Mouse (Mus musculus): ENCODE measurements around the gene Plekha4. TPM values are rescaled to one million over a fixed set of nuclear protein-coding genes. Genes with fewer than 3 reads are reported as not detected.

The Plekha4 gene
- polyA plus RNA-seq, 1 experiment from 2014 or later, result 1.4 TPM

DNA sequence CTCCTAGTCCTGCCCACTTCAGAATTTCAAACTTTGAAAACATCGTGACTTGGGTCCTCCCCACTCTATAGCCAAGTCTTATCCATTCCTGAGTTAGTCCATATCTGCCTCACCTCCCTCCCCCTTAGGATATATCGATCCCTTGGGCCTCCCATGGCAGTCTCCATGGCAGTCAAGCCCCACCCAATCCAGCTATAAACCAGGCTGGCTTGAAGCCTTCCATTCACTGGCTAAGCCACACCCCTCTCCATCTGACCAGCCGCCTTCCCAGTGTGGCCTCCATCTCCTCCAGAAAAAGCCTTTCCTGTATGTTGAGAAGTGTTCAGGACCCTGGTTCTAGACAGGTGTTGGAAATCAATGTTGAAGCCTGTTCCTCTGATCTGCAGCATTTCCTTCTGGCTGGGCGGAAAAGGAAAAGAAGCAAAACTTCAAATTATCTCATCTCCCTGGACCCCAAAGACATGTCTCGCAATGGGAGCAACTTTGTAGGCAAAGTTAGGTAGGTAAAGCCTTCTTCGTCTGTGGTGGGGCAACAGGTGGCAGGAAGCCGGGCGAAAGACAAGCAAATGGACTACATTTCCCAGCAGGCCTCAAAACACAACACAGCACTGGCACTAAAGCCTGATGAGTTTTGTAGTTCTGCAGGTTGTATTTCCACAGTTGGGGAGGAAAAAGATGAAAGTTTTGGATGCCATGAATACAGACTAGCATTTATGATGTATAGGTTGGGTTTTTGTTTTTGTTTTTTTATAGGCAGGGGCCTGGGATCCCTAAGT lies 6.6 kb upstream of the Plekha4 start:
- H3K27ac ChIP-seq (ENCODE audit: low read length), result no peak overlapping the region
- ATAC-seq, result peak; percentile 70
- no peaks in the 10 kb centered on the region for H3K27me3 ChIP-seq (replicated peaks; ENCODE audit: control insufficient read depth, insufficient read depth, low read length)
- H3K36me3 ChIP-seq (ENCODE audit: control insufficient read depth, insufficient read depth, low read length), result no peaks in the 10 kb centered on the region
- H3K9ac ChIP-seq (ENCODE audit: low read depth, low read length), result no peak overlapping the region
- no peaks in the 10 kb centered on the region for H3K9me3 ChIP-seq (ENCODE audit: control insufficient read depth, low read length)
- H3K4me3 ChIP-seq (ENCODE audit: low read length), result no peak overlapping the region
- WGBS, result 63% methylated on average over 8 of the region's 8 CpGs
- H3K4me1 ChIP-seq (ENCODE audit: control insufficient read depth, insufficient read depth, low read length), result peaks cover 20% of the 10 kb centered on the region
- H3K4me2 ChIP-seq (ENCODE audit: low read depth, low read length), result no peak overlapping the region

DNA sequence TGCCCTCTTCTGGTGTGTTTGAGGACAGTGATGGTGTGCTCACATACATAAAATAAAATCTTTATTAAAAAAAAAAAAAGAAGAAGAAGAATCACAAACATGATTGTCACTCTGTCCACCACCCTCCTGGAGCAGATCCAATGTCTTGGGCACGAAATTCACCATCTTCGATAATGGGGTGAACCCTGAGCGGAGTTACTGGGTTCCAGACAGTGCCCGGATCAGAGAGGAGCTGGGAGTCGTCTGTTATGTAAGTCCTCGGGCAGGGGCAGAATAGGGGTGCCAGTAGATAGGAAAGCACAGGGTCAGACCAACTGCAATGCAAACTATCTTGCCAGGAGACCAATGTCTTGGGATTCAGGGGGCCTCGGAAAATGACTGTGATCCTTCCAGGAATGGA lies 5.5 kb upstream of the Plekha4 start:
- ATAC-seq, result no peak
- H3K27me3 ChIP-seq (replicated peaks; ENCODE audit: control insufficient read depth, insufficient read depth, low read length), result no peaks in the 10 kb centered on the region
- no peak overlapping the region for H3K9ac ChIP-seq (ENCODE audit: low read depth, low read length)
- H3K4me2 ChIP-seq (ENCODE audit: low read depth, low read length), result no peak overlapping the region
- H3K4me1 ChIP-seq (ENCODE audit: control insufficient read depth, insufficient read depth, low read length), result peaks cover 22% of the 10 kb centered on the region
- H3K36me3 ChIP-seq (ENCODE audit: control insufficient read depth, insufficient read depth, low read length), result no peaks in the 10 kb centered on the region
- no peak overlapping the region for H3K4me3 ChIP-seq (ENCODE audit: low read length)
- H3K27ac ChIP-seq (ENCODE audit: low read length), result no peak overlapping the region
- 91% methylated on average over 7 of the region's 7 CpGs for WGBS
- no peaks in the 10 kb centered on the region for H3K9me3 ChIP-seq (ENCODE audit: control insufficient read depth, low read length)

DNA sequence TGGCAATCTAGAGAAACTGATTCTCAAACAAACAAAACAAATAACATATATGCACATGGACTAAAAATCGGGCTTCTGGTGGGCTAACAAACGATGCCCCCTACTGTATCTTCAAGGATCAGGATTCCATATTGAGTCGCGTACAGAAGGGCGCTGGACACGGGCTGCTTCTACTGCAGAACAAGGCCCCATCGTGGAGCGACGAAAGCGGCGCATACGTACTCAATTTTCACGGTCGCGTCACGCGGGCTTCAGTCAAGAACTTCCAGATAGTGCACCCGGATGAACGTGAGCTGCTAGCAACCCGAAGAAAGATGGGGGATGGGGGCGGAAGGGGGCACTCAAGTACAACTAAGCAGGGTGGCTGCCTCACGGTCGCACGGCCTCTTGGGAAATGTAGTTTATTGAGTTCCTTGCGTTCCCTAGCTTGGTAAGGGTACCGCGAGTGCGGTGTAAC lies 4.4 kb upstream of the Plekha4 start:
- Histone ChIP-seq H3K9ac (ENCODE audit: low read depth, low read length) (peak overlapping the region; percentile 71), H3K4me1 (ENCODE audit: control insufficient read depth, insufficient read depth, low read length) (peaks cover 19% of the 10 kb centered on the region), H3K27me3 (replicated peaks; ENCODE audit: control insufficient read depth, insufficient read depth, low read length) (no peaks in the 10 kb centered on the region), H3K4me2 (ENCODE audit: low read depth, low read length) (peak overlapping the region; percentile 49), H3K9me3 (ENCODE audit: control insufficient read depth, low read length) (no peaks in the 10 kb centered on the region), H3K4me3 (ENCODE audit: low read length) (peak overlapping the region; percentile 59), H3K27ac (ENCODE audit: low read length) (peak overlapping the region; percentile 88), H3K36me3 (ENCODE audit: control insufficient read depth, insufficient read depth, low read length) (no peaks in the 10 kb centered on the region)
- under 1% methylated on average over 28 of the region's 28 CpGs for WGBS
- peak; percentile 52 for ATAC-seq

DNA sequence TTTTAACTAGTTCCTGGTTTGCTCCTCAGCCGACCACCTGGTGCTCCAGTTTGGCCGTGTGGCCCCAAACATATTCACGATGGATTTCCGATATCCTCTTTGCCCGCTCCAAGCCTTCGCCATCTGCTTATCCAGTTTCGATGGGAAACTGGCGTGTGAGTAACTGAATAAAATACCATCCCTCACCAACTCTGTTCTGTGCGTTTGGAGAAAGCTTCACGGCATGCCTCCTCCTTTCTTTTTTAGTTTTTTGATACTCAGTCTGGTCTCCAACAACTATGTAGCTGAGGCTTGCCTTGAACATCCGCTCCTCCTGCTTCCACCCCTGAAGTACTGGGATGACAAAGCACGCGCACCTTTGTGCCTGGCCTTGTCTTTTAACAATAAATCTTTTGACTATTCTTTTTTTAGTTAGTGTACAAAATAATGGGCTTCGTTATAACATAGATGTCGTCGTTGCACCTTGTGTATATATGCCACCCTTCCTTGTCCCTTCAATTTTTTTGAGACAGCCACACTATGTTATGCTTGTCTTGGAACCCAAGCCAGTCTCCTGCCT lies 3.9 kb upstream of the Plekha4 start:
- no peak overlapping the region; the same call in 1 of the 2 replicates for H3K27ac ChIP-seq (ENCODE audit: low read length)
- H3K36me3 ChIP-seq (ENCODE audit: control insufficient read depth, insufficient read depth, low read length), result no peaks in the 10 kb centered on the region
- WGBS, result 56% methylated on average over 16 of the region's 16 CpGs
- H3K27me3 ChIP-seq (replicated peaks; ENCODE audit: control insufficient read depth, insufficient read depth, low read length), result no peaks in the 10 kb centered on the region
- H3K9me3 ChIP-seq (ENCODE audit: control insufficient read depth, low read length), result no peaks in the 10 kb centered on the region
- peak overlapping the region; percentile 49 for H3K4me2 ChIP-seq (ENCODE audit: low read depth, low read length)
- peaks cover 19% of the 10 kb centered on the region for H3K4me1 ChIP-seq (ENCODE audit: control insufficient read depth, insufficient read depth, low read length)
- H3K9ac ChIP-seq (ENCODE audit: low read depth, low read length), result peak overlapping the region; percentile 71; the same call in 1 of the 2 replicates
- no peak for ATAC-seq
- peak overlapping the region; percentile 59 for H3K4me3 ChIP-seq (ENCODE audit: low read length)

DNA sequence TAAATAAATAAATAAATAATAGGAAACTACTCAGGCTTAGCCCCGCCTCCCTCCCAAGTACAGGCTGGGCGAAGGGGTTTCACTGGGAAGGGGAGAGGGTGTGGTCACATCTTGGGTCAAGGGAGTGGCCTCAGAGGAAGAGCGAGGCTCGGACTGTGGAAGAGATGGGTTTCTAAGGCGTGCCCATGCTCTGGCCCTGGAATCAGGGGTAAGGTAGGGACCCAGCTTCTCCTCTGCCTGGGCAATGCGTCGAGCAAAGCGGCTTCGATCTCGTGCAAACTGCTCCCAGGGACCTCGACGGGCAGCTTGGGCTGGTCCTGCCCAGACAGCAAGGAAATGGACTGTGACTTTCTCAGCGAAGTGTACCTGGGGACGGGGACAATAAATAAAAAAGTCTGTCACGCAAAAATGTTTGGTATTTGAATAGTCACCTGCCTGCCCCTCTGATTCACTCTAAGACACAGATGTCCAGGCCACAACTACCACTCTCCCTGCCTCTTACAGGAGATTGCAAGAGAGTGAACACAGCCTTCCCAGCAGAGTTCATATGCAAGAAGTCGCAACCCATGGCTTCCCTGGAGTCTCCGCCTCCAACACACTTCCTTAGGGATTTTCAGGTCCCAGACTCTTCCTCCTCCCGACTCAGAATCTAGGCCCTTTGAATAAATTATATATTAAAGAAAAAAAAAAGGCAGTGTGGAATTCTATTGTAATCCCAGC lies 3.0 kb upstream of the Plekha4 start:
- Histone ChIP-seq H3K36me3 (ENCODE audit: control insufficient read depth, insufficient read depth, low read length) (no peaks in the 10 kb centered on the region), H3K4me2 (ENCODE audit: low read depth, low read length) (no peak overlapping the region), H3K9me3 (ENCODE audit: control insufficient read depth, low read length) (no peaks in the 10 kb centered on the region), H3K27ac (ENCODE audit: low read length) (no peak overlapping the region), H3K4me1 (ENCODE audit: control insufficient read depth, insufficient read depth, low read length) (peaks cover 19% of the 10 kb centered on the region), H3K4me3 (ENCODE audit: low read length) (no peak overlapping the region; the same call in 1 of the 2 replicates), H3K9ac (ENCODE audit: low read depth, low read length) (0 out of 2 replicates have a peak overlapping the region, but pooled peaks have one; percentile 13), H3K27me3 (replicated peaks; ENCODE audit: control insufficient read depth, insufficient read depth, low read length) (no peaks in the 10 kb centered on the region)
- WGBS, result 60% methylated on average over 18 of the region's 18 CpGs
- ATAC-seq, result no peak

DNA sequence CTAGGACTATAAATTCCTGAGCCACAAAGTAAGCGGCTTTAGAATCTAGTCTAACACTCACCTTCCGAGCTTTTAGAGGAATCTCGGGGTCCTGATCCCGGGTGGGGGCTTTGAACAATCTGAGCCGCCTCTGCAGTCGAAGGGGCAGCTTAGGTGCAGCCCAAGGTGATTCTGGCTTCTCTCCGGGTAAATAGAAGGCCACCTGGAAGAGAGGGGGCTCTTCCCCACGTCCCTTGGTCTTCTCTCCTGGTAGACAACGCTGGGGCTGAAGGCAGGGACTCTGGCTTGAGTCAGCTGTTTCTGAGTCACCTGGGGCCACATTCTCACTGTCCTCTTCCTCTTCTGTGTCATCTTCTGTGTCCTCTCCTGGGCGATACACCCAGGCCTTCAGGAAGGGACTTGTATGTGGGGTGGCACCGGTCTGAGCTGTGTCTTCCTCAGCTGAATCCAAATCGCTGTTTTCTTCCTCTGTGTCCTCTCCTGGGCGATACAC lies 2.4 kb upstream of the Plekha4 start:
- Histone ChIP-seq H3K36me3 (ENCODE audit: control insufficient read depth, insufficient read depth, low read length) (no peaks in the 10 kb centered on the region), H3K4me2 (ENCODE audit: low read depth, low read length) (no peak overlapping the region), H3K27me3 (replicated peaks; ENCODE audit: control insufficient read depth, insufficient read depth, low read length) (no peaks in the 10 kb centered on the region), H3K9ac (ENCODE audit: low read depth, low read length) (peak overlapping the region; percentile 47; the same call in 1 of the 2 replicates), H3K27ac (ENCODE audit: low read length) (no peak overlapping the region), H3K9me3 (ENCODE audit: control insufficient read depth, low read length) (no peaks in the 10 kb centered on the region), H3K4me3 (ENCODE audit: low read length) (peak overlapping the region; percentile 16), H3K4me1 (ENCODE audit: control insufficient read depth, insufficient read depth, low read length) (peaks cover 19% of the 10 kb centered on the region)
- WGBS, result 74% methylated on average over 12 of the region's 13 CpGs
- ATAC-seq, result no peak

DNA sequence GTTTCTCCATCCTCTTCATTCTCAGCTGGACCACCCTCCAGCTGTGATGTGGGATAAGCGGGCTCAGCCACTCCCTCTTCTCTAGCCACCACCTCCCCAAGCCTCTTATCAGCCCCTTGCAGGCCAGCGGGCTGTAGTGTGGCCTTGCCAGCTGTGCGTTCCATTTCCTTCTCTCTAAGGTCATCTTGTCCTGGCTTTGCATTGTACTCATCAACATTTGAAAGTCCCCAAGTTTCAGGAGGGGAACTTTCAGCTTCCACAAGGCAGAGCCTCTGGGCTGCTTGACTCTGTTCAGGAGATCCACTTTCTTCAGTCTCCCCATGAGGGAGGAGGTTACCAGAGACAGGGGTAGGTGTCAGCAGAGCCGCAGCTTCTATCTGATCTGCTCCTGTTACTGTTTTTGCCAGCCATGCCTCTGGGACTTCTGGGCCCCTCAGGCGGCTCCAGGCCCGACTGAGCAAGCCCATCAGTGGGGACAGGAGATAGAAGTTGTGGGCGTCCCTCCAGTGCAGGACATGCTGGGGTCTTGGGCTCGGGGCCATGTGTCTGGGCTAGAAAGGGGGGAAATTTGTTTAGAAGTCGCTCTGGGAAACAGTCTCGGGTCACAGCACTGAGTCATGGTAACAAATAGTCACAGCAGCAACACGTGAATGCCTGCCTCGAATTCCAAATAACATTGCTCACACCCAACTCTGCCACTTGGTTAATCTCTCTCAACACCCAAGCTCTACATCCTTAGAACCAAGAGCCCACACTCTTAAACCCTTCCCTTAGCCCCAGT lies 1.1 kb upstream of the Plekha4 start:
- Histone ChIP-seq H3K27ac (ENCODE audit: low read length) (peak overlapping the region; percentile 95), H3K9me3 (ENCODE audit: control insufficient read depth, low read length) (no peaks in the 10 kb centered on the region), H3K4me1 (ENCODE audit: control insufficient read depth, insufficient read depth, low read length) (peaks cover 24% of the 10 kb centered on the region), H3K36me3 (ENCODE audit: control insufficient read depth, insufficient read depth, low read length) (no peaks in the 10 kb centered on the region), H3K4me3 (ENCODE audit: low read length) (peak overlapping the region; percentile 87), H3K9ac (ENCODE audit: low read depth, low read length) (peak overlapping the region; percentile 97), H3K4me2 (ENCODE audit: low read depth, low read length) (peak overlapping the region; percentile 93), H3K27me3 (replicated peaks; ENCODE audit: control insufficient read depth, insufficient read depth, low read length) (no peaks in the 10 kb centered on the region)
- WGBS, result 25% methylated on average over 12 of the region's 12 CpGs
- ATAC-seq, result no peak

DNA sequence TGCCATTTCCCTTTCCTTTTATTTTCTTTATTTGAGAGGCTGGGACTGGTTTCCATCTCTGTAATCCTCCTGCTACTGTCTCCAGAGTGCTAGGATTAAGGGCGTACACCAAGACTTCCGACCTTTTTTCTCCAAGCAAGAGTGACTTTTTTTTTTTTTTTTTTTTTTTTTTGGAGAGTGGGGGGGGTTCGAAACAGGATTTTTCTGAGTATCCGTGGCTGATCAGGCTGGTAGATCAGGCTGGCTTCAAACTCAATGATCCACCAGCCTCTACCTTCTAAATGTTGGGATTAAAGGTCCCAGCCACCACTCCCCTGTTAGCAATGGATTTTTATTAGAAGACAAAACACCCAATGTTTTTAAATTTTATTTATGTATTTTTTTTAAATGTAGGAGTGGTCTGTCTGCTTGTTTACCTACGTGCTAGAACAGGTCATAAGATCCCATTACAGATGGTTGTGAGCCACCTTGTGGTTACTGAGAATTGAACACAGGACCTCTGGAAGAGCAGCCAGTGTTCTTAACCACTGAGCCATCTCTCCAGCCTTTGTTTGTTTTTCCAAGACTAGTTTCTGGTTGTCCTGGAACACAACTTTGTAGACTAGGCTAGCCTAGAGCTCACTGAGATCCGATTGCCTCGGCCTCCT lies 467 bp downstream of the Plekha4 start:
- ATAC-seq, result peak; percentile 17; the same call in 1 of the 2 replicates
- Histone ChIP-seq H3K4me2 (ENCODE audit: low read depth, low read length) (peak overlapping the region; percentile 93), H3K27ac (ENCODE audit: low read length) (peak overlapping the region; percentile 95), H3K4me3 (ENCODE audit: low read length) (peak overlapping the region; percentile 87), H3K9me3 (ENCODE audit: control insufficient read depth, low read length) (no peaks in the 10 kb centered on the region), H3K27me3 (replicated peaks; ENCODE audit: control insufficient read depth, insufficient read depth, low read length) (no peaks in the 10 kb centered on the region), H3K36me3 (ENCODE audit: control insufficient read depth, insufficient read depth, low read length) (no peaks in the 10 kb centered on the region), H3K4me1 (ENCODE audit: control insufficient read depth, insufficient read depth, low read length) (peaks cover 30% of the 10 kb centered on the region), H3K9ac (ENCODE audit: low read depth, low read length) (peak overlapping the region; percentile 97)
- WGBS, result 22% methylated on average over 7 of the region's 7 CpGs
